Mouse (Mus musculus) ES-E14 (cell line): ENCODE measurements around the gene Kirrel3. TPM values are rescaled to one million over a fixed set of nuclear protein-coding genes. Genes with fewer than 3 reads are reported as not detected.

Experiments used
- DNase-seq: peaks from one replicate; pipeline ENCODE4 v3.0.0-alpha.2; 2013; ENCODE audit warnings: low read depth, low spot score
- H3K27ac ChIP-seq: 2 replicates; pipeline ENCODE4 v1.5.1; 2012; ENCODE audit warnings: low read depth, mild to moderate bottlenecking, low read length, moderate library complexity, mixed read lengths; ENCODE audit not compliant: poor library complexity, insufficient read depth, severe bottlenecking
- H3K36me3 ChIP-seq: 2 replicates; pipeline ENCODE4 v1.6.1; 2012; ENCODE audit warnings: mild to moderate bottlenecking, low read length, moderate library complexity, mixed read lengths; ENCODE audit not compliant: control insufficient read depth, poor library complexity, insufficient read depth, severe bottlenecking
- H3K4me1 ChIP-seq, 2 experiments: fragments of 150-350 bp in 1 of 2; sonication (generic) in 1 of 2; 2 replicates each; pipeline ENCODE4 v1.6.1; 2012; ENCODE audit warnings: low read length in 2 of 2, mild to moderate bottlenecking in 1 of 2, mixed read lengths in 1 of 2; ENCODE audit not compliant: control insufficient read depth in 2 of 2, insufficient read depth in 2 of 2, poor library complexity in 1 of 2
- H3K4me3 ChIP-seq, 2 experiments: fragments of 150-350 bp in 1 of 2; sonication (generic) in 1 of 2; 2 replicates each; pipeline ENCODE4 v1.5.1; 2012; ENCODE audit warnings: low read length in 2 of 2, low read depth in 1 of 2, mild to moderate bottlenecking in 1 of 2, mixed read lengths in 1 of 2; ENCODE audit not compliant: insufficient read depth in 1 of 2, poor library complexity in 1 of 2, severe bottlenecking in 1 of 2
- H3K9ac ChIP-seq: 2 replicates; pipeline ENCODE4 v1.6.1; 2012; ENCODE audit warnings: low read depth, mild to moderate bottlenecking, low read length, mixed read lengths; ENCODE audit not compliant: poor library complexity, insufficient read depth, severe bottlenecking
- H3K9me3 ChIP-seq: fragments of 150-350 bp; sonication (generic); 2 replicates; pipeline ENCODE4 v1.6.1; 2012; ENCODE audit warnings: low read depth, mild to moderate bottlenecking, low read length; ENCODE audit not compliant: control insufficient read depth, insufficient read depth
- CHD2 ChIP-seq: IDR thresholded peaks from 2 replicates; pipeline ENCODE4 v1.6.1; 2014; ENCODE audit warnings: mild to moderate bottlenecking, low read depth, low read length, inconsistent platforms
- HCFC1 ChIP-seq: IDR thresholded peaks from 2 replicates; pipeline ENCODE4 v1.6.1; 2012; ENCODE audit warnings: low read length, inconsistent platforms, borderline replicate concordance; ENCODE audit not compliant: insufficient read depth
- MAFK ChIP-seq: IDR thresholded peaks from 2 replicates; pipeline ENCODE4 v1.6.1; 2014; ENCODE audit warnings: mild to moderate bottlenecking, low read depth, low read length, inconsistent platforms; ENCODE audit not compliant: insufficient read depth
- ZC3H11A ChIP-seq: IDR thresholded peaks from 2 replicates; pipeline ENCODE4 v1.6.1; 2012; ENCODE audit warnings: low read depth, mild to moderate bottlenecking, inconsistent platforms, low read length, borderline replicate concordance
- ZNF384 ChIP-seq: IDR thresholded peaks from 2 replicates; pipeline ENCODE4 v1.6.1; 2012; ENCODE audit warnings: low read depth, low read length, inconsistent platforms
- in situ Hi-C, 2 experiments: fragments of 600-800 bp; cut with MboI; formaldehyde crosslinking; loops; one replicate each; pipeline ENCODE4 v1.15.1; 2025; ENCODE audit warnings: low sequenced_read_pairs in 2 of 2, inconsistent platforms in 1 of 2; ENCODE audit not compliant: unreplicated experiment in 2 of 2
- total RNA-seq: library from RNA; depleted of rRNA; stranded (reverse); fragments of 300-350 nt; gene quantifications from 2 replicates; pipeline ENCODE4 v1.2.3, GENCODE M21; 2012

The Kirrel3 gene
- total RNA-seq, 1 experiment, result 0.67 TPM

GRCm38 (mm10) chr9:34881750-34882149 is 396.1 kb downstream of the Kirrel3 start:
- no peak for DNase-seq

GRCm38 (mm10) chr9:34882211-34882610 is 396.5 kb downstream of the Kirrel3 start:
- in situ Hi-C loops, result no loop called here
- DNase-seq, result no peak
- Histone ChIP-seq H3K27ac (no peak overlapping the region), H3K4me1 (no peaks in the 10 kb centered on the region), H3K9ac (no peak overlapping the region), H3K36me3 (no peaks in the 10 kb centered on the region), H3K9me3 (no peaks in the 10 kb centered on the region), H3K4me3 (no peak overlapping the region)
- TF ChIP-seq MAFK, result no peak
- TF ChIP-seq CHD2, result no peak
- TF ChIP-seq HCFC1, result no peak
- TF ChIP-seq ZC3H11A, result no peak
- TF ChIP-seq ZNF384, result no peak

More at GRCm38 (mm10) chr9:34881750-34882149, 396.1 kb downstream of the Kirrel3 start:
- no peak overlapping the region for H3K27ac ChIP-seq
- in situ Hi-C loops, result no loop called here
- H3K9me3 ChIP-seq, result no peaks in the 10 kb centered on the region
- no peak overlapping the region for H3K9ac ChIP-seq
- TF ChIP-seq CHD2, result no peak
- TF ChIP-seq ZC3H11A, result no peak
- no peak for TF ChIP-seq MAFK
- no peak for TF ChIP-seq HCFC1
- no peak for TF ChIP-seq ZNF384
- H3K4me3 ChIP-seq, result no peak overlapping the region
- H3K4me1 ChIP-seq, result no peaks in the 10 kb centered on the region
- no peaks in the 10 kb centered on the region for H3K36me3 ChIP-seq

GRCm38 (mm10) chr9:34883122-34883521 is 397.4 kb downstream of the Kirrel3 start:
- H3K9ac ChIP-seq, result no peak overlapping the region
- in situ Hi-C loops, result no loop called here
- H3K36me3 ChIP-seq, result no peaks in the 10 kb centered on the region
- DNase-seq, result no peak
- H3K9me3 ChIP-seq, result no peaks in the 10 kb centered on the region
- no peak for TF ChIP-seq HCFC1
- TF ChIP-seq ZC3H11A, result no peak
- TF ChIP-seq ZNF384, result no peak
- TF ChIP-seq MAFK, result no peak
- no peak for TF ChIP-seq CHD2
- H3K4me1 ChIP-seq, result no peaks in the 10 kb centered on the region
- no peak overlapping the region for H3K4me3 ChIP-seq
- H3K27ac ChIP-seq, result no peak overlapping the region

GRCm38 (mm10) chr9:34884325-34884724 is 398.6 kb downstream of the Kirrel3 start:
- no peak for DNase-seq
- Histone ChIP-seq H3K27ac (no peak overlapping the region), H3K9me3 (no peaks in the 10 kb centered on the region), H3K9ac (no peak overlapping the region), H3K4me1 (no peaks in the 10 kb centered on the region), H3K4me3 (no peak overlapping the region), H3K36me3 (no peaks in the 10 kb centered on the region)
- in situ Hi-C loops, result no loop called here
- no peak for TF ChIP-seq ZNF384
- no peak for TF ChIP-seq ZC3H11A
- TF ChIP-seq MAFK, result no peak
- no peak for TF ChIP-seq HCFC1
- no peak for TF ChIP-seq CHD2

DNA sequence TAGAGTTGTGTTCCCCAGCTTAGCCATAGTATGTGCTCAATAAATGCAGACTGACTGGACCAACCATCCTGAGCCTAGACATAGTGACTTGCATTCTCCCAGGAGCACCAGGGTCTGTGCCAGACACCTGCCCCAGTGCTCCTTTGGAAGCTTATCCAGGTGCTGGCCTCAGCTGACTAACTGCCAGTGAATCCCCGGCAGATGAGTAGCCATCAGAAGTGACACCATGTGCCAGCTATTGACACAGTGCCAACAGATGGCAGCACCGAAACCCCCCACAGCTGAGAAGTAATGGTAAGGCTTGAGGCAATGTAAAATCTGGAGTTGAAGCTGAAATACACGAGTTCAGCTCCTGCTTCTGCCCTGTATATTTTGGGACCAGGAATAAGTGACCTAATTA is 399.2 kb downstream of the Kirrel3 start:
- no peak overlapping the region for H3K9ac ChIP-seq
- H3K27ac ChIP-seq, result no peak overlapping the region
- H3K4me3 ChIP-seq, result no peak overlapping the region
- no peaks in the 10 kb centered on the region for H3K4me1 ChIP-seq
- in situ Hi-C loops, result no loop called here
- no peak for DNase-seq
- no peaks in the 10 kb centered on the region for H3K36me3 ChIP-seq
- H3K9me3 ChIP-seq, result no peaks in the 10 kb centered on the region
- TF ChIP-seq ZNF384 (no peak), CHD2 (no peak), MAFK (no peak), ZC3H11A (no peak), HCFC1 (no peak)
